16 mouse cellular contexts compared by ENCODE assay signal in genomic region chrX:160494333-160494732, GRCm38 (mm10). TPM values are rescaled to one million over a fixed set of nuclear protein-coding genes. Genes with fewer than 3 reads are reported as not detected.
A peak's percentile ranks its signal among the peaks of the same experiment; 100 is the strongest.
DNase-seq lines count a peak whose midpoint lies in the region; TF ChIP-seq lines count a peak whose summit lies in the region.
"Had no signal": no experiment of that assay in that cellular context is flagged by ENCODE, and none has a peak within 500 bp of the region (broad histone marks: within the 10 kb centered on the region; RNA-seq: fewer than 3 reads in every experiment).

No protein-coding gene starts in this region.

- H3K27ac ChIP-seq in layer of hippocampus, adult 2 months: peak overlapping the region; percentile 43; the same call in 1 of the 2 replicates
- H3K27ac ChIP-seq: hindbrain, embryonic 10.5 days; liver, embryonic 14.5 days; midbrain, embryonic 12.5 days had no signal

- H3K4me3 ChIP-seq in layer of hippocampus, adult 2 months: no peak overlapping the region
- H3K4me3 ChIP-seq: erythroblast, embryonic 14.5 days; hindbrain, embryonic 10.5 days; midbrain, embryonic 12.5 days had no signal

- no peak for TF ChIP-seq CTCF in layer of hippocampus, adult 2 months (conservative IDR thresholded peaks at IDR 0.05)
- TF ChIP-seq CTCF in brain, embryonic 14.5 days (IDR thresholded peaks at IDR 0.05; ENCODE audit: borderline replicate concordance, extremely low read depth, insufficient read depth, insufficient read length): no peak

- no peak for TF ChIP-seq POLR2A in brain, embryonic 14.5 days (IDR thresholded peaks at IDR 0.05; ENCODE audit: borderline replicate concordance, extremely low read depth, insufficient read depth, insufficient read length, poor library complexity, severe bottlenecking)

- peak; percentile 51 for DNase-seq in cerebellum, adult 9-10 months
- no peak for DNase-seq in cerebellum, adult 8-10 months
- peak in 1 of 2 experiments; percentile 23 for DNase-seq in layer of hippocampus, adult 2 months (ENCODE audit: low spot score in 2 of 2)
- DNase-seq in layer of hippocampus, adult 8-10 months (ENCODE audit: low spot score in 2 of 2): no peak
- DNase-seq in 3T3-L1 (ENCODE audit: low read depth, low spot score): peak; percentile 73
- DNase-seq in brain, embryonic 14.5 days (ENCODE audit: low read depth): peak; percentile 79
- no peak for DNase-seq in kidney, postnatal 10 days
- DNase-seq in left cerebral cortex, adult 11 months (ENCODE audit: low spot score): no peak
- DNase-seq: embryo, embryonic 11 days; gastrocnemius, postnatal 25 days; kidney, adult 9 months; spleen, adult 18-20 months had no signal

RNA-seq across cellular contexts. Expression of gene Phka2, which starts 7.6 kb away (rescaled TPM):
- 10 to 100 TPM; 27.7 to 37.4 TPM for total RNA-seq in layer of hippocampus, adult 2 months (2021)
- total RNA-seq in layer of hippocampus, adult 8-10 months (2022): 10 to 100 TPM; 23.2 to 51.2 (median 35.5) TPM
- 20.5 and 23.7 TPM in 2 replicates for polyA plus RNA-seq in brain, embryonic 14.5 days (2012; rRNA removed)

Comparison
In these comparisons a context has a peak if more than half of its experiments do, and no peak if none do; other contexts are left out.
1. DNase-seq: peak in cerebellum, adult 9-10 months (single experiment), 3T3-L1 (single experiment) and brain, embryonic 14.5 days (single experiment); none in cerebellum, adult 8-10 months (single experiment), layer of hippocampus, adult 8-10 months (0 of 2), kidney, postnatal 10 days (single experiment) and left cerebral cortex, adult 11 months (single experiment).